Mouse (Mus musculus) T-cell, adult 2 months (primary cell): ENCODE results near the gene Atg101.

ENCODE experiments used
- DNase-seq: peaks from one replicate; pipeline ENCODE4 v3.0.0; 2022; ENCODE audit warnings: low spot score

The Atg101 gene

DNA sequence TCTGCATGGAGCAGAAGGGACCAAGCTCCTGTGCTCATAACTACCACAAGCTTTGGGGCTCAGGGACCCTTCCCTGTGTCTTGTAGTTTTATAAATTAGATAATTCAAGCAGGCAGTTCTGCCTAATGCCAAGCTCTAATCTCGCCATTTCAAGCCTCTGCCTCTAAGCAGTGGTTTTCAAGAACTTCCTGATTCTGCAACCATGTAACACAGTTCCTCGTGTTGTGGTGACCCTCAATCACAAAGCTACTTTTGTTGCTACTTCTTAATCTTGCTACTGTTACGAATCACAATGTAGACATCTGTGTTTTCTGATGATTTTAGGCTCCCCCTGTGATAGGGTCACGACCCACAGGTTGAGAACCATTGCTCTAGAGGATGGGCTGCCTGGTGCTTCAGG lies 49.6 kb downstream of the Atg101 start:
- no peak for DNase-seq

DNA sequence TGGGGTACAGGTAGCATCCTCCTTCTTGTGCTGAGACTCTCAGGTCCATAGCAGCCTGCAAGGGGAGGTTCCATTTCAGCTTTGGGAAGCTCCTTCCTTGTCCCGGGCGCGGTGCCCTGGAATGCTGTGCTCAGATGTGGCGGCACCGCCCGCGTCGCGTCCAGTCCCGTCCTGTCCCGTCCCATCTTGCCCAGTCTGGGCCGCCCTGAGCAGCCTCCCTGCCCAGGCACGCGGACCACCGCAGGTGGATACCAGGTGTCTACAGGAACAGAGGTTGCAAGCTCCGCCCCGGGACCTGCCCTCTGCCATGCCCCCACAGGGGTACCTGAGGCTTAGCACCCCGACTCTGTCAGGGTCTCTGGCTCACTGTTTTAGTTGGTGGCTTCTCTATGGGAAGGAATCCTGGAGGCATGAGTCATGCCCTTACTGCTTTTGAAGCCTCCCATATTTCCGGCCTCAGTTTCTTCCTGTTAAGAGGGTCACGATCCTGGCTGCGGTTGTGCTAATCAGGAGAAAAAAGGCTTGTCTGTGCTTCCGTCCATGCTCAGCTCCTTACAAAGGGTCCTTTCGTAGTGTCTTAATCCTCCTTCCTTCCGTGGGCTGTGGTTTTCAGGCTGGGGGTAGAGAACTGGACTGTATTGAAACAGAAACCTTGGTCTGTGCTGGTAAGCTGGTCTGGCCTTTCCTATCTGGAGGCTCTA lies 52.6 kb downstream of the Atg101 start:
- DNase-seq, result no peak

- no peak for DNase-seq
Measured at GRCm38 (mm10) chr15:101338359-101338758, 54.3 kb downstream of the Atg101 start.

DNA sequence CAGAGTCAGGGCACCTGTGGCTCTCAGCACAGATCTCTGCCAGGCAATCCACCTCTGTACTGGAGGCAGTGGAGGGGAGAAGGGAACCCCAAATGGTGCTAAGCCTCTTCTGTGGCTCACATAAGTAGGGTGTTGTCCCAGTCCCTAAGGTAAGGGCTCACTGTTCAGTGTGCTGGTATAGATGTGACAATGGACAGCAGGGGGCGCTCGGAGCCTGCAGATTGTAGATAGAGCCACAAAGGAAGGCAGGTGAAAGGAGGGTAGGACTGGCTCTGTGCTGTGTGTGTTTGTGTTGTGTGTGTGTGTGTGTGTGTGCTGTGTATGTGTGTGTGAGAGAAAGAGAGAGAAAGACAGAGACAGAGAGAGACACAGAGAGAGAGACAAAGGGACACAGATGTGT lies 55.5 kb downstream of the Atg101 start:
- DNase-seq, result peak; percentile 57
